Mouse (Mus musculus): ENCODE measurements at regions not wholly inside any gene's neighbourhood (a gene's known extent, or its start where the extent isn't known, plus 50 kb on each side); places are given as distances from the start of the nearest gene placed in this dataset.

GRCm38 (mm10) chr8:26843714-26844113, 133.4 kb upstream of the Zfp703 start:
- intact Hi-C loops (cut with DNase I), result no loop called here
- DNase-seq (ENCODE audit: low spot score in 2 of 2), result no peak

DNA sequence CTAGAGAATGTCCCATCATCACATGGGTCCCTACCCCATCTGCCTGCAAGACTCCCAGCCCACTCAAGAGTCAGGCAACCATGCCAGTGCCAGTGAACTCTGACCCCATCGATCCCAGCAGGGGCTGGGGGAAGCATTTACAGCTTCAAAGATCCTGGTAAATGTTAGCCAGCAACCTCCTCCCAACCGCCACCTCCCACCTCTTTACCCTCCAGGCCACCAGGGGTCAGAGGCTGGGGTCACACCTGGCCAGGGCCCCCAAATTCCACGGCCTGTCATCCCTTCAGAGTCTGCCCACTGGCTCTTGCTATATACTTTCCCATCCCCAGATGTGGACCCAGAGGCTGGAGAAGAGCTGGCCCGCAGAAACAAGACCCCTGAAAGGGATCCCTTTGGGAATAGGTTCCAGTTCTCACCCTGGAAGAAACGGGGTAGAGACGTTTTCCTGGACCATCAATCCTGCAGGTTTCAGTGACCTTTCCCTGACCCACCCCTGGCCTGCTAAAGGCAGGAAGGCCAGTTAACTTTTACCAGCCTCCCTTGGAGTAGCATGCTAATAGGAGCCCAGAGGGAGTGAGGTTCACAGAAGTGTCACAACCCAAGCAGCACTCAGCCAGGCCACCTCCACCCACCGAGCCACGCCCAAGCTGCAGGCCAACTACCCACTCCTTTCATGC, 132.9 kb upstream of the Zfp703 start:
- intact Hi-C loops (cut with DNase I), result no loop called here
- DNase-seq (ENCODE audit: low spot score in 2 of 2), result no peak

- intact Hi-C loops (cut with DNase I), result no loop called here
- no peak for DNase-seq (ENCODE audit: low spot score in 2 of 2)
Measured at GRCm38 (mm10) chr8:26844809-26845143, 132.3 kb upstream of the Zfp703 start.

- intact Hi-C loops (cut with DNase I), result no loop called here
- no peak for DNase-seq (ENCODE audit: low spot score in 2 of 2)
Measured at GRCm38 (mm10) chr8:26845481-26846194, 131.5 kb upstream of the Zfp703 start.

GRCm38 (mm10) chr8:26847009-26847408, 130.1 kb upstream of the Zfp703 start:
- intact Hi-C loops (cut with DNase I), result no loop called here
- DNase-seq (ENCODE audit: low spot score in 2 of 2), result no peak

DNA sequence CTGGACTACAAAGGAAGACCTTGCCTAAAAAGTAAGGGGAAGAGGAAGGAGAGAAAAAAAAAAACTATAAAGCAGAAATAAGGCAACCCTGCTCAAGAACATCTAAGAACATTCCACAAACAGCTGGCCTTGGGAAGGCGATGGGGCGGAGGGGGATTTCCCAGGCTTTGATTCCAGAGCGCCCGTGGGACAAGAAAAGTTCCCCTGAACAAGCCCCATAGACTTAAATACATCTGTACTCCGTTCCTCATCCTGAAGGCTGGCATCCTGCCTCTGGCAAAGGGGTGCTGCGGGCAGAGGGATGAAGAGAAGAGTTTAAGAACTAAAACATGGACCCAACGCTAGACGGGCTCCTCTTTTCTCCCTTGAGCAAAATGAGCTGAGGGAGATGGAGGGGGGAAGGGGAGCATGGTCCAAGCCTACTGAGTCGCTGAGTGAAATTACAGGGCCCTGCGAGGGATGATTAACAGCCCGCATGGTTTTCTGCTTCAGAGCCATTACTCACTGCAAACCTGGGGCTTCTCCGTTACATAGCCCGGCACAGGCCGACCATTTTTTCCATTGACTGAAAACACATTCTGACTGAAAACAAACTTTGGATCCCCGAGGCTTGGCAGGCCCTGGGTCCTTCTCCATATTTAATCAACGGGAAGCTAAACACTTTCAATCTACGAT, 128.9 kb upstream of the Zfp703 start:
- no peak for DNase-seq (ENCODE audit: low spot score in 2 of 2)
- intact Hi-C loops (cut with DNase I), result no loop called here

- intact Hi-C loops (cut with DNase I), result no loop called here
- peak; percentile 23 for DNase-seq (ENCODE audit: low spot score in 2 of 2)
Measured at GRCm38 (mm10) chr8:26848955-26849684, 128.0 kb upstream of the Zfp703 start.

GRCm38 (mm10) chr8:26851871-26852800, 125.0 kb upstream of the Zfp703 start:
- no peak for DNase-seq (ENCODE audit: low spot score in 2 of 2)
- intact Hi-C loops (cut with DNase I), result no loop called here

- no peak for DNase-seq (ENCODE audit: low spot score in 2 of 2)
- intact Hi-C loops (cut with DNase I), result no loop called here
Measured at GRCm38 (mm10) chr8:26852921-26853320, 124.2 kb upstream of the Zfp703 start.

DNA sequence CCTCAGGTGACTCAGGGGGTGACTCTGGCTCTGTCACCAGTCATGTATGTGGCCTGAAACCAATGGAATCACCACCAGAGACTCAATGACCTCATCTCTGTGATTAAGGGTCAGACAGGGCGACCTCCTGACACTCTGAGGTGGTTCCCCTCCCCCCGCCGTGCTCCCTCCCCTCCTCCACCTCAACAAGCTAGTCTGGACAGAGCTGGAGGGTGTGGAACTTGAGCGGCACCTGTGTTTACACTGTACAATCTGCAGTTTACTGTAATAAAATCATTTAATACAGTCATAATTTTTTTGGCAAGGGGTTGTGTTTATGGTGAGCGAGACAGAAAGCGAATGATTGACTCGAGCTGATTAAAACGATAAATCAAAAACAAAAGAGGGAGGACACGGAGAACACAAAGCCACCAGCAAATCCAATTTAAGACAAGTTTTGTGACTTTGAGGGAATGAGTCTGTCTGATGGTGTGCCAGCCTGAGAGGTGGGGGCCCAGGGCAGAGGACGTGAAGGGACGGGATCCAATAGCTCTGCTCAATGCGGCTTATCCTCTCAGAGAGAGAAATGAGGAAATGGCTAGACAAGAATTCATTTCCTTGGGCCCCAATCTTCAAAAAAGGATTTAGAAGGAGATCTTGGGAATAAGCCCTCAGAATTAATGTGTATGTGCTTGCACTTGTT, 122.4 kb upstream of the Zfp703 start:
- intact Hi-C loops (cut with DNase I), result no loop called here

GRCm38 (mm10) chr8:26855256-26855655, 121.9 kb upstream of the Zfp703 start:
- no peak for DNase-seq (ENCODE audit: low spot score in 2 of 2)

More for the DNA sequence above, 122.4 kb upstream of the Zfp703 start:
- no peak for DNase-seq (ENCODE audit: low spot score in 2 of 2)

GRCm38 (mm10) chr8:26864571-26864970, 112.6 kb upstream of the Zfp703 start:
- intact Hi-C loops (cut with DNase I), result no loop called here
- DNase-seq (ENCODE audit: low spot score in 2 of 2), result no peak

More at GRCm38 (mm10) chr8:26855256-26855655, 121.9 kb upstream of the Zfp703 start:
- intact Hi-C loops (cut with DNase I), result no loop called here

DNA sequence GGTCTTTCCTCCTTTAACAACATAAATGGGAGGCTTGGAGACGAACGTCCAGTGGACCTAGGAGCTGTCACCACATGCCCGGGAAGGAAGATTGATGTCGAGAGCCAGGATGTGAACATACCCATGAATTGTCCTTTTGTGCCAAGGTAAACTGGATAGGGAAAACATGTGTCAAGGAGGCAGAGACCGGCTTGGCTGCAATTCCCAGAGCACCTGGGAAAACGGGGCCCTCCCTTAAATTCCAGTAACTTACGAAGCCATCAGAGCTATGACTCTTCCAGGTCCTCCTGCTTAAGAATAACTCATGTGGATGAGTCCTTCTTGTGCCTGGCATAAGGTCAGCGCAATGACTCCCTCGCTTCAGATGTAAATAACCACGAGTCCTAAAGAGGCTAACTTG, 112.2 kb upstream of the Zfp703 start:
- intact Hi-C loops (cut with DNase I), result no loop called here
- no peak for DNase-seq (ENCODE audit: low spot score in 2 of 2)

DNA sequence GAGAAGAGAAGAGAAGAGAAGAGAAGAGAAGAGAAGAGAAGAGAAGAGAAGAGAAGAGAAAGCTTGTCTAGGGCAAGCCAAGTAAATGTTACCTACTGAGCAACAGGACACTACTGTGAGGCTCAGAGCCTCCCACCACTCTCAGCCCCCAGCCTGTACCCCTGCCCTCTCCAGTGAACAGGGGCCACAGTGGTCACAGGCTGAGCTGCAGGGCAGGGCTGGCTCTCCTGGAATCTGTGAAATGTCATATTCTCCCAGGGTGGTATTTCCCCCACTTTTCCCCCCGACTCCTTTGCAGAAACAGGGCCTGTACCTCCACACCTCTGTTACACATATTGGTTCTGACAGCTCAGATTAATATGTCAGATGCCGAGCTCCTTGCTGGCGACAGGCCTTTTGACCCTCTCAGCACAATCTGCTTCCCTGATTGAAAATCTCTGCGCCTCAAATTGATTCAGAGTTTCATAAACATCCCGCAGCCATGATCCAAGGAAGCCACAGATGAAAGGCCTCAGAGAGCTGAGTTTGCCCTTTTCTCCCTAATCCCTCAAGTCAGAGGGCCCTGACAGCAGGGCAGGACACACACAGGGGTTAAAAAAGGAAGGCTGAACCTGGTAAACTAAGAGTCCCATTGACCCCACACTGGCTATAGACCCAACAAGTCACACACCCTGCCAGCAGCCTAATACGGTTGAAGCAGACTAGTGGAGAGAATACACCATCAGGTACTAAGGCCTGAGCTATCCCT, 108.8 kb upstream of the Zfp703 start:
- intact Hi-C loops (cut with DNase I), result no loop called here

GRCm38 (mm10) chr8:26868849-26869110, 108.3 kb upstream of the Zfp703 start:
- no peak for DNase-seq (ENCODE audit: low spot score in 2 of 2)
- intact Hi-C loops (cut with DNase I), result no loop called here

More for the DNA sequence above, 108.8 kb upstream of the Zfp703 start:
- DNase-seq (ENCODE audit: low spot score in 2 of 2), result no peak

DNA sequence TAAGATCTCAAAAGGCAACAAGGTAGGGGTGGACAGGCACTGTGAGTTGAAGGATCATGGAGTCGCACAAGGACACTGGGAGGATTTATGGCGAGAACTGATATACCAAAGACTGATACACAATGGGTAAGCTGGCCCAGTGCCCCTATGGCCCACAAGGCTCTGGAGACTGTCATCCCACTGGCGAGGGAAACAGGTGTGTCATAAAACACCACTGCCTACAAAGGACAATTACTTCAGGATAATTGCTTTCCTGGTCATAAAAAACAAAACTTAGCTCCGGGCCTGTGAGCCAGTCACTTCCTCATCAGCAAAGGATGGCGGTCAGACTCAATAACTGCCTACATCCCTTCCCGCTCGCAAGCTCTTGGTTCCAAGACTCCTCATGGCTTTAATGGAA, 105.3 kb upstream of the Zfp703 start:
- DNase-seq (ENCODE audit: low spot score in 2 of 2), result no peak
- intact Hi-C loops (cut with DNase I), result no loop called here

DNA sequence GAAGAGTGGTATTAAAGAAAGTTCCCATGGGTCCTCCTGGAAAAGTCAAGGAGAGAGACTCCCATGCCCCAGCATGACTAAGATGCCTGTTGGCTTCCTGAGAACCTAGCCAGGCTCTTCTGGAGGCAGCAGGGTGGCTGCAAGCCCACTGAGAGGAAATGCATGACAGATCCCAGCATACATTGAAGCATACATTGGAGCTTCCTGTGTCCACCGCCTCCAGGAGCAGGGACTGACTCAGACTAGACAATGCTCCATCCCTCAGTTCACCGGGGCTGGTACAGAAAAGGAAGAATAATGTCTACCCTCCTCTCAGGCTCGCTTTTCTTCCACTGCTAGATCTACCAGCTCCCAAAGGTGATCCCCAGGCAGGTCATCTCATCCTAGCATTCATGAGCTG, 104.7 kb upstream of the Zfp703 start:
- intact Hi-C loops (cut with DNase I), result no loop called here
- DNase-seq (ENCODE audit: low spot score in 2 of 2), result peak in 1 of 2 experiments; percentile 25

DNA sequence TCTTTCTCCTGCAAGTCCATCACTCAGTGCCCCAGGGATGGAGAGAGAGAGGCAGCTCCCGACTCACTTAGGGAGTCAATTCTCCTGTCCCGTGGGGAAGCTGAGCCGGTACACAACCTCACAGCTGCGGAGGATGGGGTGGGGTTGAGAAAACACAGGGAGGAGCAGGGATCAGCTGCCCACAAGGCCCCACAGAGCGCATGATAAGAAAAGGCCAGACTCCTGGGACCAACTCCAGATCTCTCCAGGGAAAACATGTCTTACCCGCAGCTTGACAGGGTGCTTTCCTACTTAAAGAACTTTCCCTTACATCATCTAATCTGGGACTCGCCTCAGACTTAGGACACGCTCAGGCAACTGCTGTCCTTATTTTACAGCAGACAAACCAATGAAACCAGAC, 104.3 kb upstream of the Zfp703 start:
- intact Hi-C loops (cut with DNase I), result no loop called here

More for the DNA sequence above, 104.3 kb upstream of the Zfp703 start:
- DNase-seq (ENCODE audit: low spot score in 2 of 2), result no peak

All from left cerebral cortex, postnatal 36 days (tissue).